Mouse (Mus musculus) c-Kit-positive CD71-positive TER-119-positive erythroid progenitor cells, embryonic 14.5 days (primary cell): Measurements from ENCODE around the gene B3gat1.

Experiments used
- DNase-seq: peaks from one replicate; pipeline ENCODE4 v3.0.0-alpha.2; 2013; ENCODE audit warnings: low spot score

The B3gat1 gene

DNA sequence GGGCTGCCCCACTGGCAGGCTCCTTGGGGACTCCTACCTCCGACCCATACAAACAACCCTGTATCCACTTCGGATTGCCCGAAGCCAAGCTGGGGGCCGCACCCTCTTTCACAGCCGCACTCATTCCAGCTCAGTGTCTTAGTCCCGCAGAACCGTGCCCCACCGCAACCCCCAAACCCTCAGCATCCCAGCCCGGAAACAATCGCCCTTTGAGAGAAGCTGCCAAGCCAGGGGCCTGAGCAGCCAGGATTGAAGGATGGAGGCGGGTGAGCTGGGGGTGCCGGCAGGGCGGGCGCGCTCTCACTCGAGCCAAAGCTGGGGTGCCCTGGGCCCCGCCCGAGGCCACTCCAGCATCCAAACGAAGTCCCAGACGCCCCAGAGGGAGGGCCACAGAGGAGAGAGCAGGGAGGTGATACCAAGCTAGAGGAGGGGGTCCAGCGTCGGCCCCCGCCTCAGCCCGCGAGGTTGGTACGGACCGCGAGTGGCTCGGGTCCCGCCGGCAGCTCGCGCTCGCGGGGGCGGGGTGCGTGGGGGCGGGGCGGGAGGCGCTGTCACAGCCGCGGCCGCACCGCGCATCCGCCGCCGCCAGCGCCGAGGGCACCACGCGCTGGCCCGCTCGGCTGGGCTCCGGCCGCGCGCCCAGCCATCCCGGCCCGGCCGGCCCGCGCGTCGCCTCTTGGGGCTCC is at the start of gene B3gat1:
Gene B3gat1, plus strand, starts transcription at position 523 of the 686 bp plus-strand sequence.
- no peak for DNase-seq

GRCm38 (mm10) chr9:26689171-26689570 is 44.4 kb upstream of the B3gat1 start:
- no peak for DNase-seq

GRCm38 (mm10) chr9:26689956-26690698 is 43.4 kb upstream of the B3gat1 start:
- no peak for DNase-seq

GRCm38 (mm10) chr9:26692641-26693040 is 40.9 kb upstream of the B3gat1 start:
- no peak for DNase-seq

- DNase-seq: no peak
Observed at GRCm38 (mm10) chr9:26694656-26695055, 38.9 kb upstream of the B3gat1 start.

DNA sequence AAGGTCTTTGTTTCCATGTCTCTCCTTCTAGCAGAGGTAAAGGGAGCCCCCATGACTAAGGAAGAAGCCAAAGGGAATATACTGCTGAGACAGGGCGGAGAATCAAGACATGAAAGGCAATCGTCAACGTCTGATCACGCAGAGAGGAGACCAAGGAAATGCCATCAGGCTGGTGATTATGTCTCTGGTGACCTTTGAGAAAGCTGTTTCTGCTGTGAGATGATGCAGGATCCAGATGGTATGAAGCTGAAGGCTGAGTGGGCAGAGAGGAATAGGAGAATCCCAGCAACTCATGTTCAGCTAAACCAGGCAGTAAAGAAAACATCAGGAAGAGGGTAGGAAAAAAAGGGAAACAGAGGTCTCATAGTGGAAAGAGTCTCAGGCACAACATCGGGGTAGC is 38.4 kb upstream of the B3gat1 start:
- no peak for DNase-seq

DNA sequence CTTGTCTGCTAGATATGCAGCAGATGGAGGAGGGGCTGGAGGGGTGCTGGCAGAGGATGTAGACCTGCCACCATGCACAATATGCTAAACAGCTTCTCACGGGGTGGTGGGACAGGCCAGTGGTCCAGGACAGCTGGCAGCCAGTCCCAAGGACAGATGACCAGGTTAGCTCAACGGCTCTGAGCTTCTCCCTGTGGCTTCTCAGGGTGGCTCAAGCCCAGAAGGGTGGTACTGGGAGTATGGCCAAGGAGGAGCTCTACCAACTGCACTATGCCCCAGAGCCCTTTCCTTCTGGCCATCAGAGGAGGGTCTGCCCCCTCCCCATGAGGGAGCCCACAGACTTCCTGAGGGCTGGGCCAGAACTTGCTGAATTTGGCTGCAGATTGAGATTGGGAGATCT is 35.2 kb upstream of the B3gat1 start:
- DNase-seq: no peak

DNA sequence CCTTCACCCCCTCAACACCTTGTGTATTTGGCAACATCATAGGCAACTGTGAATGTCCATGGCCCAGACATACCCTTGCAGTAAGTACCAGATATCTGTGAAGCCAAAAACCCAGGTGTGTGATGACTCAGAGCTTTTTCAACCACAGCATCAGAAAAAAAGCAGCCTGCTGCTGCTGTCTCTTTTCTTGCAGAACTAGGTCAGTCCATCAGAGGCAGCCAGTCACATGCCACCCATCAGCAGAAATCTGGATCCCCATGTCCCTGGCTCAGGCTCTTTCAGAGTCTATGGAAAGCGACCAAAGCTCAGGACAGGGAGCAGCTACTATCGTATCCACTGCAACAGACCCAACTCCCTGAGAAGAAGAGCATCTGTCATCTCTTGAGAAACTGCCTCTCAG is 33.2 kb upstream of the B3gat1 start:
- DNase-seq: no peak

DNA sequence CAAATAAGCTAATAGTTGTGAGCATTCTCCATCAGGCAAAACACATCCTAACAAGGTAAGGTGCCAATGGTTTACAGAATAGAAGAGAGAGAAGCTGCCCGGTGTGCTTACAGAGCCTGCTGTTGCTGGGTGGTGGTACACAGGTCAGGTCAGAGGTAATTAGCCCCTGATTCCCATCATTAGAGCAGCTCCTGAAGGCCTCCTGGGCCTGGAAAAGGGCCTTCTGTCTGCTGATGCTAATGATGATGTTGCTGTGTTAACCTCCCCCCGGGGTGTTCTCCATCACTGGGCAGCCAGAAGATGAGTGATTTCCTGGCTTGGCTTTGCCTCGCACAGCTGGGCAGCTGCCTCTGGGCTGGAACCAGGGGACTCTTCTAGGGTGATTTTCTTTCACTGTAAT is 15.1 kb upstream of the B3gat1 start:
- DNase-seq: no peak

DNA sequence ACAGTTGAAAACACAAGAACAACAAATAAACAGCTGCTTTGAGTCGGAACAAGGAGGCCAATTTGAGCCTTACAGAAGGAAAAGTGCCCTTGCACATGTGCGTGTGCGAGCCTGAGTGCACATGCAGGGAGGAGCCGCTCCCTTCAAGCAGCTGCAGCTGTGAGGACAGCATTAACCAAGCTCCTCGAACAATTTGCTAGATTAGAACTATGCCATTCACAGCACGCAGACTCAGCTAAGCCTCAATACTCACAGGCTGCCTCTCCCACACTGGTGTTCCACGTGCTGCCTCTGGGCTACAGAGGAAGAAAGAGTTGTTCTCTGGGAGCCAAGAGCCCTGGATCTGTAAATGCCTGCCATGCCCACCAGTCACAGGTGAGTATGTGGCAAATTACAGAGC is 11.8 kb upstream of the B3gat1 start:
- no peak for DNase-seq

GRCm38 (mm10) chr9:26725709-26726108 is 7.8 kb upstream of the B3gat1 start:
- DNase-seq: no peak

DNA sequence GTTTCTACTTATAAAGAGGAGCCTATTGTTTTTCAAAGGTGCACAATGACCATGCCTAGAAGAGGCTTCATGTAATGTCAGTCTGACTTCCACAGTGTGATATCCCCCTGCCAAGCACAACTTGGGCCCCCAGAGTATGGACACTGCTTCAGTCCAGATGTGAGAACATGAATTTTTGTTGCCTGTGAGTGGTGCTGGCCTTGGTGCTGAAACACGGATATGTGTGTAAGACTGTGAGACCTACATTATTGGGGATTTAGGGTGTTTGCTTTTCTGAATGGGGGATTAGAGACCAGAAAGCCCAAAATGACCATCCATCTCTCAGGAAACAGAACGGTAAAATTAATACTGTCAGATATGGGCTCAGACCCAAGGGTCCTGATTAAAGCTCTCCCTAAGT is 6.1 kb upstream of the B3gat1 start:
- no peak for DNase-seq

DNA sequence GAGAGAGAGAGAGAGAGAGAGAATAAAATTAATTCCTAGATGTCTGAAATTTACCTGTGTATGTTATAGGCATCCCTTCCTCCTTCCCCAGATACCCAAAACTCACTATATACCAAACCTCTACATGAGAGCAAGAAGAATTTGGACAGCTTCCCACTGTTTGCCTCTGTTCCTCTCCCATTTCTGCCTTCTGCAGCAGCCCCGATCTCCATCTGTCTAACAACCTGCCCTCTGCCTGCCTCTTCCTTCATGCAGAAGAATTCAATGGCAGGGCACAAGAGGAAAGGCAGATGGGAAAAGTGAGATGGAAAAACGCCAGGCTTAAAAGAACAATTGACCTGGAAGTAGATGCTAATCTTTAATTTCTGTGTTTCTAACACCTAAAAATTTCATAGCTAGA is 5.0 kb upstream of the B3gat1 start:
- DNase-seq: no peak

DNA sequence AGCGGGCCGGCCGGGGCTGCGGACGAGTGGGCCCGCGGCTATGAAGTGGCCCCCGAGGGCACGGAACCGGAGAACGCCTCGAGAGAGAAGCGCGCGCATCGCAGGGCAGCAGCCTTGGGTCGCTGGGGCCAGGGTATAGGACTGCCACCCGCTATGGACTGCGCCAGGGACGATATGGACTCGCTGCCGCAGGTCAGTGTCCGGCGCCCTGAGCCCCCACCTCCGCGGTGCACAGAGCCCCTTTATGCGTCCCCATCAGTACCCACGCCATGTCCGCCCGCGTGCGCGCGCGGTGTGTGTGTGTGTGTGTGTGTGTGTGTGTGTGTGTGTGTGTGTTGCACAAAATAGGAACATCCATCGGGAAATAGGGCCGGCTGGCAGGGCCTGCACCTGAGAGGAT is 458 bp downstream of the B3gat1 start:
- no peak for DNase-seq

DNA sequence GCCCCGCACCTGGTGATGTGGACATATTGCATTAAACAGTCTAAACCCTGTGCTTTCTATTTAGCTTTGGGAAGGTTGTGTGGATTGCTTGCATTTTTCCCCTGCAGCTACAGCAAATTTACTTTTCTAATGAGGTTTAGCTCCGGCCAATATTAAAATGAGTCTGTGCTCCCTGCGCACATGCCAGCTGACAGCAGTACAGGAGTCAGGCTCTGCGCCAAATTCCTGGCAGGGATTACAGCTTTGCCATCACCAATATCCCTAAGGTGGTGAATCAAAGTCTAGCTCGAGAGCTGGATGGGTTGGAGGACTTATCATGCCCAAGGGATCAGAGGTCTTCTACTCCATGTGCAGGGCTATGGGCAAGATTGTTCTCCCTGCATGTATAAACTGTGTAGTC is 3.6 kb downstream of the B3gat1 start:
- DNase-seq: no peak

DNA sequence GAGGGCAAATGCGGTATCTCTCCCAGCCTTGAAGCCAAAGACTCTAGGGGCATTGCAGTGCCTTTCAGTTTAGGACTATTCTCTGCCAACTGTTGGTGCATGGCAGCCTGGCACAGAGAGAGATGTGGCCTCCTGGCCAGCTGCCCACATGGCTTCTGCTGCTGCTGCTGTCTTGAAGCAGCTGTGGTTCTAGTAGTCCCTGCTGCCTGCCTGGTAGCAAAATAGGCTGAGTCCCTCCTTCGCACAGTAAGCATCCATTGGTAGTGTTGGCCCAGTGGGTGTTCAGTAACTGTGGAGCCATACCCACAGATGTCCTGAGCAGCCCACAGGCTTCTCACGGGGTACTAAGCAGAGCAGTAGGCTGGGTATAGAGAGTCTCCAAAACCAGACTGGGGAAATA is 9.3 kb downstream of the B3gat1 start:
- no peak for DNase-seq

GRCm38 (mm10) chr9:26747121-26747520 is 13.6 kb downstream of the B3gat1 start:
- DNase-seq: no peak

GRCm38 (mm10) chr9:26748893-26749292 is 15.4 kb downstream of the B3gat1 start:
- no peak for DNase-seq

GRCm38 (mm10) chr9:26760081-26760480 is 26.6 kb downstream of the B3gat1 start:
- DNase-seq: no peak

DNA sequence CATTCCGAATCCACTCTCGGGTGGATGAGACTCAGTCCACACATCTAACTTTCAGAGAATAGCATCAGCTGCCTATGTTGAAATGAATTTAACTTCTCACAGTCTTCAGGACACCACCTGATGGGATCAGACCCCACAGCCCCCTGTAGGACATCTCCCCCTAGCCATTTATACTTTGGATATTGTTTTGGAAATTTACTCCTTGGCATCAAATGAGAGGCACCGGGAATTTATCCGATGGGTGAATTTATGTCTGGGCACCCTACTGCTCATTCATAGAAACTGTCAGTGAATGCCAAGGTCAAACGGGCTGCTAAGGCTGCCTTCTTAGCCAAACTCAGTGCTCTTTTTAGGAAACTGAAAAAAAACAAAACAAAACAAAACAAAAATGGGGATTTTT is 27.0 kb downstream of the B3gat1 start:
- no peak for DNase-seq

GRCm38 (mm10) chr9:26762477-26762876 is 28.9 kb downstream of the B3gat1 start:
- no peak for DNase-seq

DNA sequence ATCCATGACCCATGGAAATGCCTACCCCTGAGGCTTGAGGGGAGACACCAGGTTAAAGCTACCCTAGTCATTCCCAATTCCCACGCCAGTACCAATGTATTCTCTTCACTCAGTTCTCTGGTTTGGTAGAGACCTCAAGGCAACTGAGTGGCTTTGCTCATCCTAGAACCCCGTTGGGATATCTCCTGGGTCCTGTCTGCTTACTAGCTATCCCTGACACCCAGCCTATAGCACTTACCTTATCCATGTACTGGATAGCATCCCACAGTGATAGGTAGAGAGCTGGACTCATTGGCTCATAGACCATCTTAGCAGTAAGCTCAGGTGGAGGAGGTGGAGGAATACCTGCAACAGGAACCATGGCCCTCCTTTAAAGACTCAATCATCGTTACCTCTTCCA is 34.7 kb downstream of the B3gat1 start:
- no peak for DNase-seq

GRCm38 (mm10) chr9:26775700-26776099 is 42.2 kb downstream of the B3gat1 start:
- DNase-seq: no peak
